Mouse (Mus musculus) stomach, embryonic 15.5 days (tissue): ENCODE results near the gene Peli2. TPM values are rescaled to one million over a fixed set of nuclear protein-coding genes. Genes with fewer than 3 reads are reported as not detected.

Experiments used
- ATAC-seq: fragments of 200-750 bp; cut with Nextera tagmentation; 2 replicates; pipeline ENCODE4 v1.8.0; 2017; ENCODE audit warnings: low read depth, moderate number of reproducible peaks, moderate TSS enrichment; ENCODE audit not compliant: insufficient read depth, low FRiP score
- H3K27ac ChIP-seq: fragments of 300-500 bp; sonication (generic); 2 replicates; pipeline ENCODE4 v1.5.1; 2015; ENCODE audit warnings: mild to moderate bottlenecking, inconsistent platforms
- H3K27me3 ChIP-seq: fragments of 300-500 bp; sonication (generic); replicated peaks from 2 replicates; pipeline ENCODE4 v1.6.1; 2015; ENCODE audit warnings: inconsistent platforms
- H3K36me3 ChIP-seq: fragments of 300-500 bp; sonication (generic); 2 replicates; pipeline ENCODE4 v1.6.1; 2015; ENCODE audit warnings: inconsistent platforms
- H3K4me1 ChIP-seq: fragments of 300-500 bp; sonication (generic); 2 replicates; pipeline ENCODE4 v1.6.1; 2015; ENCODE audit warnings: inconsistent platforms
- H3K4me2 ChIP-seq: fragments of 300-500 bp; sonication (generic); 2 replicates; pipeline ENCODE4 v1.6.1; 2015; ENCODE audit warnings: mild to moderate bottlenecking, inconsistent platforms
- H3K4me3 ChIP-seq: fragments of 300-500 bp; sonication (generic); replicated peaks from 2 replicates; pipeline ENCODE4 v1.5.1; 2015; ENCODE audit warnings: inconsistent platforms
- H3K9ac ChIP-seq: fragments of 300-500 bp; sonication (generic); 2 replicates; pipeline ENCODE4 v1.6.1; 2015; ENCODE audit warnings: inconsistent platforms
- H3K9me3 ChIP-seq: fragments of 300-500 bp; sonication (generic); 2 replicates; pipeline ENCODE4 v1.6.1; 2016; ENCODE audit warnings: inconsistent platforms
- WGBS: fragments of 180-500 bp; shearing (Covaris S2); methylation state at CpG from one replicate; pipeline ENCODE4 v1.1.7; 2015; 5-methylcytosine and 5-hydroxymethylcytosine counted together
- polyA plus RNA-seq: library from polyadenylated mRNA; unstranded; fragments of >200 nt; fragmentation: Nextera tagmentation; extraction: Ambion mirVana; gene quantifications from 2 replicates; pipeline ENCODE4 v1.2.1, GENCODE M21; 2015

Gene Peli2
- polyA plus RNA-seq, 1 experiment from 2014 or later = 8.1 TPM

DNA sequence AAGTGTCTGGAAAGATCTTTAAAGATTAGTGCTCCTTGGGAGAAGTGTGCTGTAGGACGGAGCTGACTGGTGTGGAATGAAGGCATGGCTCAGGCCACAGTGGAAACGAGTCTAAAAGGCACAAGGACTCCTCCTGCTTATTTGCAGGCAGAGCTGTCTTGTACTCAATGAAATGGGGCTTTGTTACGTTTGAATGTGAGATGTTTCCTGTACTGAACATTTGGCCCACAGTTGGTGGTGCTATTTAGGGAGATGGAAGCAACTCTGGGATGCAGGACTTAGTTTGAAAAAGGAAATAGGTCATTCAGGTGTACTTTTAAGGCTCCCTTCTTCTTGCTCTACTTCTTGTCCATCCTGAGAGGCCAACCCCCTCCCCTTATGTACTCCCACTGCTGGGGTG is 192.6 kb downstream of the Peli2 start:
- Histone ChIP-seq H3K27me3 (no peaks in the 10 kb centered on the region), H3K9ac (no peak overlapping the region), H3K4me3 (no peak overlapping the region), H3K4me2 (no peak overlapping the region), H3K9me3 (no peaks in the 10 kb centered on the region), H3K27ac (no peak overlapping the region), H3K4me1 (no peaks in the 10 kb centered on the region), H3K36me3 (no peaks in the 10 kb centered on the region)
- no peak for ATAC-seq
- 61% methylated on average over 3 of the region's 3 CpGs for whole genome bisulfite sequencing

DNA sequence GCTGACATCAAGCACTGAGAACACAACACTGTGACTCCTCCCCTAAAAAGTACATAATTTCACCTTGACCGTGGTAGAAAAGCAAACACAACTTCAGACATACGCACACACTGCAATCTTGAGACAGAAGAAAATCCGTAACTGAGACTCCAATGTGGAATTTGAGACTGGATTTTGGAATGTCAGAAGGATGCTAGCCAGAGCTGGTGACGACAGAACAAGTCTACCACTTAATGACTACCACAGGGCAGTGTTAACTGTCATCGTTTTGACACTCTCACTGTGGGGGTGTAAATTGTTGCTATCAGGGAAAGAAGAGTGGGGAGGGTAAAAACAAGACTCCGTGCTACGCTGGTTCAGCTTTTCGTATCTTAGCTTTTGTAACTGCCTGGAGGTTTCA is 195.8 kb downstream of the Peli2 start:
- Histone ChIP-seq H3K4me2 (no peak overlapping the region), H3K4me1 (no peaks in the 10 kb centered on the region), H3K4me3 (no peak overlapping the region), H3K36me3 (no peaks in the 10 kb centered on the region), H3K27me3 (no peaks in the 10 kb centered on the region), H3K9me3 (no peaks in the 10 kb centered on the region), H3K9ac (no peak overlapping the region), H3K27ac (no peak overlapping the region)
- 38% methylated on average over 8 of the region's 8 CpGs for WGBS
- ATAC-seq = no peak

DNA sequence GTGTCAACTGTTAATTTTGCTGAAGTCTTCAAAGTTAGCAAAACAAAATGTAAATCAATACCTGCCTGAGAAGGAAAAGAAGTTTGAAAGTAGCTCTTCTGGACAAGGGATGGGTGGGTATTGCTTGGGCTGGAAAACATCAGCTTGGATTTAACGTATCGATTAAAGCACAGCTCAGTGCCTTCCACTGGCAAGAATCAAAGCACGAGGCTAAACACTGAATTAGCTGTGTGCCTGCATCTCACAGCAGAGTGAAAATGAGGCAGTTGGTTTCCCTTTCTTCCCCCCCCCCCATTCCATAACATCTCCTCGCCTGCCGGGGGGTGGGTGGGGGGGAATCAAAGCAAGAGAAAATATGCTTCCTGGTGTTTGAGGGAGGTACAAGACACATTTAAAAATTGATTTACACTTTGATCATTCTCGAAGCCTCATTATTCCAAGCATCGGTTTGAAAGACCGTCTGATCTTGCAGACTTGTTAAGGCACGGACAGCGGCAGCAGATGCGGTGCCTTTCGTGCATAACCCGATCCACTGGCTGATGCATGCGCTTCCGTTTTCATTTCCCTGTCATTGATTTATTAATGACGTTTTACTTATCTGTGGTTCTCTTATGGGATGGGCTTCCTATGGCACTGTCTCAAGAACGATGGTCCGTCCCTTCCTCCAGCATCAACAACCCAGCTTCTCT is 203.3 kb downstream of the Peli2 start:
- WGBS = 65% methylated on average over 18 of the region's 18 CpGs
- no peak for ATAC-seq
- no peak overlapping the region for H3K4me3 ChIP-seq
- H3K9ac ChIP-seq = no peak overlapping the region
- no peaks in the 10 kb centered on the region for H3K36me3 ChIP-seq
- no peaks in the 10 kb centered on the region for H3K9me3 ChIP-seq
- H3K4me1 ChIP-seq = no peaks in the 10 kb centered on the region
- H3K27ac ChIP-seq = no peak overlapping the region
- H3K4me2 ChIP-seq = no peak overlapping the region
- H3K27me3 ChIP-seq = no peaks in the 10 kb centered on the region

DNA sequence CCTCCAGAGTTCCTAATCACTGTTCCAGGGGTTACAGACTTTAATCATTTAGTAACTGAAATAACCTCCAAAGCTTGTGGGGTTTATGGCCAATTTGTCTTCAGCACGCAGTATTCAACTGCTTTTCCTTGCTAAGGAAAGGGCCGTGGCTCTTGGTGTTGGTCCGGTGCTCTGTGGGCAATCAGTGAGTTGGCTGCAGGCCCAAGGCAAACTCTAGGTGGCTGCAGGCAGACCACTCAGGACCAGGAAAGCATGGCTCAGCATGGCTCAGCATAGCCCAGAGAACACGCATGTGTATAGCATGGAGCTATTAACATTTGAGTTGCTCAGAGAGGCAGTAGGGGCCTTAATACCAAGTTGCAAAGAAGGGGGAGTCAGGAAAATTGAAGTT is 203.8 kb downstream of the Peli2 start:
- H3K36me3 ChIP-seq = no peaks in the 10 kb centered on the region
- H3K27me3 ChIP-seq = no peaks in the 10 kb centered on the region
- H3K4me3 ChIP-seq = no peak overlapping the region
- WGBS = 81% methylated on average over 4 of the region's 4 CpGs
- H3K4me1 ChIP-seq = no peaks in the 10 kb centered on the region
- ATAC-seq = no peak
- H3K27ac ChIP-seq = no peak overlapping the region
- no peak overlapping the region for H3K9ac ChIP-seq
- no peaks in the 10 kb centered on the region for H3K9me3 ChIP-seq
- no peak overlapping the region for H3K4me2 ChIP-seq

DNA sequence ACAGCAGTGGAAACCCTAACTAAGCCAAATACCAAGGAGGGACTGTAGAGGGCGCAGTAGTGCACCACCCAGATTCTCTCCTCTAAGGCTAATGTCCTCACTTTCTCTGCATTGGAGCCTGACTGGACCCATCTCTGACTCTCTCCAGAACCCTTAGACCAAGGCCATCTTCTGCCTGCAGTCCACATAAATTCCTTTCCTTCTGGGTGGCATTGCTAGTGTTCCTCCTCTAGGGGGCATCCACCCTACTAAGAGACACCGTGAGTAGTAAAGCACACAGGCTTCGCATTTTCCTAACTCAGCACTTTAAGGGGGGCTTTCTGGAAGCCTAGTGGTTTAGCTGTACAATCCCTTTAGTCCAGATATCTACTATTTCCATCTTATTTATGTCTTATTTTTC is 207.1 kb downstream of the Peli2 start:
- ATAC-seq = no peak

DNA sequence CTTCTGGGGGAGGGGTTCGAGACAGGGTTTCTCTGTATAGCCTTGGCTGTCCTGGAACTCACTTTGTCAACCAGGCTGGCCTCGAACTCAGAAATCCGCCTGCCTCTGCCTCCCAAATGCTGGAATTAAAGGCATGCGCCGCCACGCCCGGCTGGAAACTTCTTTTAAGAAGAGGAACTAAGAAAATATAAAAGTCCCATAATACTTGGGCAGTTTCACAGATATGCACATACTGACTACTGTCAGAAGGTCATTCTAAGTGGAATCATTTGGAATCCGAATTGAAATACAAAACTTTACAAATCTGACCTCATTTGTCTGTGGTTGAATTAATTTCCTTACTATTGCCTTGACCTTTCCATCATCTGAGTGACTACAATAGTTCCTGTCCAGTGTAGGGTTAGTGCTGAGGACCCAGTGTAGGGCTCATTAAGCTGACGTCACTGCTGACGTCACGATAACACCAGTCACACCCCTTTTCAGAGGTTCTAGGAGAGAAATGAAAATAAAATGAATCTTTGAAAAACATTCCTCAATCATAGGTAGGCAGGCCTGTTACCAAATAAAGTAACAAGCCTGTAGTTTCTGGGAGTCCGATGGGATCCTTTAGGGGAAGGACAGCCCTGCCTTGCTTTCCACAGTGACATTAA is 209.2 kb downstream of the Peli2 start:
- no peaks in the 10 kb centered on the region for H3K36me3 ChIP-seq
- H3K9me3 ChIP-seq = no peaks in the 10 kb centered on the region
- no peak overlapping the region for H3K4me2 ChIP-seq
- no peak for ATAC-seq
- H3K9ac ChIP-seq = no peak overlapping the region
- H3K27ac ChIP-seq = no peak overlapping the region
- 87% methylated on average over 12 of the region's 12 CpGs for WGBS
- H3K4me3 ChIP-seq = no peak overlapping the region
- H3K4me1 ChIP-seq = peaks cover 27% of the 10 kb centered on the region
- no peaks in the 10 kb centered on the region for H3K27me3 ChIP-seq

More for the DNA sequence above, 207.1 kb downstream of the Peli2 start:
- Histone ChIP-seq H3K27me3 (no peaks in the 10 kb centered on the region), H3K27ac (no peak overlapping the region), H3K36me3 (no peaks in the 10 kb centered on the region), H3K9me3 (no peaks in the 10 kb centered on the region), H3K9ac (no peak overlapping the region), H3K4me1 (peaks cover 19% of the 10 kb centered on the region), H3K4me2 (no peak overlapping the region), H3K4me3 (no peak overlapping the region)
- 68% methylated on average over 3 of the region's 3 CpGs for WGBS
